Mouse (Mus musculus): ENCODE data around the gene Uts2. TPM values are rescaled to one million over a fixed set of nuclear protein-coding genes. Genes with fewer than 3 reads are reported as not detected.

Gene Uts2
- total and polyA plus RNA-seq, 2 experiments from 2014 or later = not detected

GRCm38 (mm10) chr4:150979455-150979854 is 17.4 kb upstream of the Uts2 start:
- H3K4me2 ChIP-seq (ENCODE audit: low read depth) = no peak overlapping the region
- H3K36me3 ChIP-seq (ENCODE audit: insufficient read depth) = no peaks in the 10 kb centered on the region
- 80% methylated on average over 9 of the region's 9 CpGs for WGBS
- no peak for TF ChIP-seq CTCF (IDR thresholded peaks at IDR 0.05; ENCODE audit: low read depth)
- ATAC-seq (no peak), DNase-seq (no peak)
- no peak overlapping the region for H3K4me3 ChIP-seq (ENCODE audit: low read depth, low read length)
- no peaks in the 10 kb centered on the region for H3K9me3 ChIP-seq (ENCODE audit: low read length)
- H3K9ac ChIP-seq = no peak overlapping the region
- no peak overlapping the region for H3K27ac ChIP-seq (ENCODE audit: low read depth, low read length)
- H3K27me3 ChIP-seq (ENCODE audit: insufficient read depth, low read length) = no peaks in the 10 kb centered on the region
- no peaks in the 10 kb centered on the region for H3K4me1 ChIP-seq (ENCODE audit: insufficient read depth)

GRCm38 (mm10) chr4:150980153-150980552 is 16.7 kb upstream of the Uts2 start:
- no peaks in the 10 kb centered on the region for H3K9me3 ChIP-seq (ENCODE audit: low read length)
- H3K36me3 ChIP-seq (ENCODE audit: insufficient read depth) = no peaks in the 10 kb centered on the region
- H3K9ac ChIP-seq = no peak overlapping the region
- H3K27ac ChIP-seq (ENCODE audit: low read depth, low read length) = no peak overlapping the region
- ATAC-seq (no peak), DNase-seq (no peak)
- WGBS = 84% methylated on average over 5 of the region's 5 CpGs
- TF ChIP-seq CTCF (IDR thresholded peaks at IDR 0.05; ENCODE audit: low read depth) = no peak
- H3K27me3 ChIP-seq (ENCODE audit: insufficient read depth, low read length) = no peaks in the 10 kb centered on the region
- H3K4me3 ChIP-seq (ENCODE audit: low read depth, low read length) = no peak overlapping the region
- H3K4me1 ChIP-seq (ENCODE audit: insufficient read depth) = no peaks in the 10 kb centered on the region
- H3K4me2 ChIP-seq (ENCODE audit: low read depth) = no peak overlapping the region

- TF ChIP-seq CTCF (IDR thresholded peaks at IDR 0.05; ENCODE audit: low read depth) = peak; percentile 46
- H3K4me1 ChIP-seq (ENCODE audit: insufficient read depth) = no peaks in the 10 kb centered on the region
- H3K9ac ChIP-seq = no peak overlapping the region
- no peak for ATAC-seq
- H3K4me2 ChIP-seq (ENCODE audit: low read depth) = no peak overlapping the region
- H3K36me3 ChIP-seq (ENCODE audit: insufficient read depth) = no peaks in the 10 kb centered on the region
- WGBS = 55% methylated on average over 6 of the region's 6 CpGs
- DNase-seq = no peak
- no peak overlapping the region for H3K4me3 ChIP-seq (ENCODE audit: low read depth, low read length)
- H3K27me3 ChIP-seq (ENCODE audit: insufficient read depth, low read length) = no peaks in the 10 kb centered on the region
- no peak overlapping the region for H3K27ac ChIP-seq (ENCODE audit: low read depth, low read length)
- H3K9me3 ChIP-seq (ENCODE audit: low read length) = no peaks in the 10 kb centered on the region
Measured at GRCm38 (mm10) chr4:150990148-150990547, 6.7 kb upstream of the Uts2 start.

- Histone ChIP-seq H3K9me3 (ENCODE audit: low read length) (no peaks in the 10 kb centered on the region), H3K4me3 (ENCODE audit: low read depth, low read length) (no peak overlapping the region), H3K36me3 (ENCODE audit: insufficient read depth) (no peaks in the 10 kb centered on the region), H3K27me3 (ENCODE audit: insufficient read depth, low read length) (no peaks in the 10 kb centered on the region), H3K27ac (ENCODE audit: low read depth, low read length) (no peak overlapping the region), H3K4me2 (ENCODE audit: low read depth) (no peak overlapping the region), H3K9ac (no peak overlapping the region), H3K4me1 (ENCODE audit: insufficient read depth) (no peaks in the 10 kb centered on the region)
- WGBS = 96% methylated on average over 9 of the region's 9 CpGs
- TF ChIP-seq CTCF (IDR thresholded peaks at IDR 0.05; ENCODE audit: low read depth) = no peak
- no peak for DNase-seq
- no peak for ATAC-seq
Measured at GRCm38 (mm10) chr4:150998626-150999025, 1.7 kb downstream of the Uts2 start.

GRCm38 (mm10) chr4:151001397-151001796 is 4.5 kb downstream of the Uts2 start:
- ATAC-seq (no peak), DNase-seq (no peak)
- Histone ChIP-seq H3K4me1 (ENCODE audit: insufficient read depth) (no peaks in the 10 kb centered on the region), H3K9me3 (ENCODE audit: low read length) (no peaks in the 10 kb centered on the region), H3K27ac (ENCODE audit: low read depth, low read length) (no peak overlapping the region), H3K9ac (no peak overlapping the region), H3K4me3 (ENCODE audit: low read depth, low read length) (no peak overlapping the region), H3K36me3 (ENCODE audit: insufficient read depth) (no peaks in the 10 kb centered on the region), H3K4me2 (ENCODE audit: low read depth) (no peak overlapping the region), H3K27me3 (ENCODE audit: insufficient read depth, low read length) (no peaks in the 10 kb centered on the region)
- 55% methylated on average over 13 of the region's 13 CpGs for WGBS
- no peak for TF ChIP-seq CTCF (IDR thresholded peaks at IDR 0.05; ENCODE audit: low read depth)

GRCm38 (mm10) chr4:151005656-151006318 is 8.9 kb downstream of the Uts2 start:
- 96% methylated on average over 13 of the region's 13 CpGs for WGBS
- peaks cover 8% of the 10 kb centered on the region; the same call in 1 of the 2 replicates for H3K36me3 ChIP-seq (ENCODE audit: insufficient read depth)
- no peak overlapping the region for H3K4me3 ChIP-seq (ENCODE audit: low read depth, low read length)
- H3K9ac ChIP-seq = no peak overlapping the region
- no peaks in the 10 kb centered on the region for H3K4me1 ChIP-seq (ENCODE audit: insufficient read depth)
- H3K4me2 ChIP-seq (ENCODE audit: low read depth) = no peak overlapping the region
- H3K9me3 ChIP-seq (ENCODE audit: low read length) = no peaks in the 10 kb centered on the region
- DNase-seq (no peak), ATAC-seq (no peak)
- H3K27ac ChIP-seq (ENCODE audit: low read depth, low read length) = no peak overlapping the region
- TF ChIP-seq CTCF (IDR thresholded peaks at IDR 0.05; ENCODE audit: low read depth) = no peak
- no peaks in the 10 kb centered on the region for H3K27me3 ChIP-seq (ENCODE audit: insufficient read depth, low read length)

- WGBS = 56% methylated on average over 6 of the region's 6 CpGs
- DNase-seq (peak; percentile 20), ATAC-seq (peak; percentile 42; the same call in 1 of the 2 replicates)
- TF ChIP-seq CTCF (IDR thresholded peaks at IDR 0.05; ENCODE audit: low read depth) = peak; percentile 66
- no peak overlapping the region for H3K27ac ChIP-seq (ENCODE audit: low read depth, low read length)
- H3K27me3 ChIP-seq (ENCODE audit: insufficient read depth, low read length) = no peaks in the 10 kb centered on the region
- no peak overlapping the region for H3K9ac ChIP-seq
- H3K4me2 ChIP-seq (ENCODE audit: low read depth) = no peak overlapping the region
- no peak overlapping the region for H3K4me3 ChIP-seq (ENCODE audit: low read depth, low read length)
- H3K4me1 ChIP-seq (ENCODE audit: insufficient read depth) = no peaks in the 10 kb centered on the region
- no peaks in the 10 kb centered on the region for H3K9me3 ChIP-seq (ENCODE audit: low read length)
- H3K36me3 ChIP-seq (ENCODE audit: insufficient read depth) = peaks cover 8% of the 10 kb centered on the region; the same call in 1 of the 2 replicates
Measured at GRCm38 (mm10) chr4:151006945-151007344, 10.0 kb downstream of the Uts2 start.

Data from forebrain, postnatal 0 days (tissue).